In genomic region chr13:54337541-54337940, GRCm38 (mm10) we compare ENCODE assay signal across 16 mouse cellular contexts. TPM values are rescaled to one million over a fixed set of nuclear protein-coding genes. Genes with fewer than 3 reads are reported as not detected.
DNase-seq lines count a peak whose midpoint lies in the region; ATAC-seq and TF ChIP-seq lines count a peak whose summit lies in the region.
"Had no signal": no experiment of that assay in that cellular context is flagged by ENCODE, and none has a peak within 500 bp of the region (broad histone marks: within the 10 kb centered on the region; RNA-seq: fewer than 3 reads in every experiment).

No protein-coding gene starts in this region.

- TF ChIP-seq CTCF in liver, adult 2 months (IDR thresholded peaks at IDR 0.05; ENCODE audit: low read depth, low read length) = no peak

- H3K36me3 ChIP-seq in liver, adult 2 months (ENCODE audit: control insufficient read depth, insufficient read depth, low read length) = no peaks in the 10 kb centered on the region
- H3K36me3 ChIP-seq in liver, embryonic 11.5 days (ENCODE audit: control insufficient read depth, insufficient read depth, low read length) = no peaks in the 10 kb centered on the region
- H3K36me3 ChIP-seq: embryonic facial prominence, embryonic 13.5 days; neural tube, embryonic 15.5 days had no signal

- ATAC-seq in liver, embryonic 11.5 days (replicated peaks; ENCODE audit: low FRiP score) = no peak
- ATAC-seq in erythroblast, adult 5-6 weeks (replicated peaks; ENCODE audit: low FRiP score, poor library complexity, severe bottlenecking) = no peak
- ATAC-seq: intestine, embryonic 16.5 days; liver, postnatal 0 days had no signal

- H3K4me3 ChIP-seq in liver, adult 2 months (ENCODE audit: insufficient read depth, low read depth, low read length) = no peak overlapping the region
- no peak overlapping the region for H3K4me3 ChIP-seq in liver, embryonic 11.5 days (ENCODE audit: low read depth, low read length)
- H3K4me3 ChIP-seq: embryonic facial prominence, embryonic 13.5 days; neural tube, embryonic 15.5 days had no signal

- peak; percentile 16 to 19 for DNase-seq in heart, adult 9 months (ENCODE audit: low spot score in 2 of 2)
- DNase-seq in heart, postnatal 36 days = no peak
- peak; percentile 16 for DNase-seq in liver, adult 2 months (ENCODE audit: extremely low read depth, low read depth, low spot score)
- no peak for DNase-seq in liver, embryonic 11.5 days (ENCODE audit: low spot score)
- DNase-seq in NIH3T3 (ENCODE audit: low read depth) = peak; percentile 33
- DNase-seq in adrenal gland, postnatal 14 days = peak; percentile 74
- DNase-seq in gastrocnemius, adult 18-20 months (ENCODE audit: low spot score) = no peak
- DNase-seq: gastrocnemius, postnatal 10 days; heart, postnatal 14 days; liver, postnatal 0 days had no signal

- no peak overlapping the region for H3K4me2 ChIP-seq in liver, embryonic 11.5 days
- H3K4me2 ChIP-seq: embryonic facial prominence, embryonic 13.5 days; hindbrain, embryonic 14.5 days; neural tube, embryonic 15.5 days had no signal

- no peaks in the 10 kb centered on the region for H3K79me2 ChIP-seq in liver, adult 2 months (ENCODE audit: control insufficient read depth, insufficient read depth, low read length)

- no peak overlapping the region for H3K9ac ChIP-seq in liver, adult 2 months (ENCODE audit: low read depth, low read length)
- H3K9ac ChIP-seq in liver, embryonic 11.5 days (ENCODE audit: low read depth, low read length) = no peak overlapping the region
- H3K9ac ChIP-seq: embryonic facial prominence, embryonic 13.5 days; hindbrain, embryonic 14.5 days; liver, postnatal 0 days; neural tube, embryonic 15.5 days had no signal

- peaks cover 1% of the 10 kb centered on the region; the same call in 1 of the 2 replicates for H3K4me1 ChIP-seq in liver, adult 2 months (ENCODE audit: control insufficient read depth, insufficient read depth, low read length)
- H3K4me1 ChIP-seq in liver, embryonic 11.5 days (replicated peaks; ENCODE audit: control insufficient read depth, insufficient read depth, low read length) = no peaks in the 10 kb centered on the region
- H3K4me1 ChIP-seq: neural tube, embryonic 15.5 days had no signal

- H3K27me3 ChIP-seq in liver, adult 2 months (ENCODE audit: control insufficient read depth, insufficient read depth, low read length) = no peaks in the 10 kb centered on the region
- no peaks in the 10 kb centered on the region for H3K27me3 ChIP-seq in liver, embryonic 11.5 days (replicated peaks; ENCODE audit: control insufficient read depth, insufficient read depth, low read length)
- H3K27me3 ChIP-seq: embryonic facial prominence, embryonic 13.5 days; neural tube, embryonic 15.5 days had no signal

- no peak for TF ChIP-seq POLR2A in liver, adult 2 months (IDR thresholded peaks at IDR 0.05; ENCODE audit: extremely low read depth, insufficient read depth, low read length)

- intact Hi-C loops in heart, postnatal 36 days (cut with DNase I) = no loop called here

- H3K9me3 ChIP-seq in liver, embryonic 11.5 days (ENCODE audit: control insufficient read depth, low read length) = no peaks in the 10 kb centered on the region
- H3K9me3 ChIP-seq: embryonic facial prominence, embryonic 13.5 days; neural tube, embryonic 15.5 days had no signal

- WGBS in liver, adult 2 months = 58% methylated on average over 7 of the region's 7 CpGs
- WGBS in liver, embryonic 11.5 days = 62% methylated on average over 7 of the region's 7 CpGs

- no peak overlapping the region for H3K27ac ChIP-seq in liver, adult 2 months (replicated peaks; ENCODE audit: insufficient read depth, low read depth, low read length)
- no peak overlapping the region for H3K27ac ChIP-seq in liver, embryonic 11.5 days (ENCODE audit: low read depth, low read length)
- H3K27ac ChIP-seq: embryonic facial prominence, embryonic 13.5 days; hindbrain, embryonic 14.5 days; neural tube, embryonic 15.5 days; stomach, postnatal 0 days had no signal

RNA-seq across cellular contexts. Expression of gene Cplx2, which starts 33.6 kb away (rescaled TPM):
- 1 to 10 TPM; 2.3 to 3.3 TPM for total RNA-seq in heart, postnatal 36 days (2021)
- 0.37 and 0.54 TPM in 2 replicates for total RNA-seq in liver, adult 2 months (2014; rRNA removed)
- 0.57 and 0.81 TPM in 2 replicates for polyA plus RNA-seq in liver, adult 2 months (2012; rRNA removed)
- polyA plus RNA-seq in liver, embryonic 11.5 days (2014; fragmentation: Nextera tagmentation; extraction: Ambion mirVana) = 1.5 TPM in 2 replicates
- 29.2 and 35.4 TPM in 2 replicates for total RNA-seq in adrenal gland, postnatal 14 days (2021)
- total RNA-seq in gastrocnemius, adult 18-20 months (2021) = under 1 TPM; 0.41 to 0.88 TPM
- total RNA-seq in erythroblast, adult 5-6 weeks (2015; ENCODE audit: low replicate concordance) = not detected in 2 replicates
- total RNA-seq in erythroblast, adult 5-6 weeks (2017; ENCODE audit: low replicate concordance) = 0.34 TPM in 1 of 2 replicates, not detected in the other

Comparison
In these comparisons a context has a peak if more than half of its experiments do, and no peak if none do; other contexts are left out.
1. DNase-seq: peak in heart, adult 9 months (2 of 2), liver, adult 2 months (single experiment), NIH3T3 (single experiment) and adrenal gland, postnatal 14 days (single experiment); none in heart, postnatal 36 days (0 of 2), liver, embryonic 11.5 days (single experiment) and gastrocnemius, adult 18-20 months (single experiment).